Mouse (Mus musculus) intestine, embryonic 14.5 days (tissue): ENCODE measurements around the gene Dhx16. TPM values are rescaled to one million over a fixed set of nuclear protein-coding genes. Genes with fewer than 3 reads are reported as not detected.

Source experiments
- ATAC-seq: fragments of 200-750 bp; cut with Nextera tagmentation; replicated peaks from 2 replicates; pipeline ENCODE4 v1.8.0; 2017; ENCODE audit warnings: low read depth, moderate number of reproducible peaks, moderate TSS enrichment, moderate library complexity; ENCODE audit not compliant: low FRiP score, low TSS enrichment
- DNase-seq: peaks from one replicate; pipeline ENCODE4 v3.0.0-alpha.2; 2018; ENCODE audit warnings: low spot score
- H3K27ac ChIP-seq: fragments of 300-500 bp; sonication (generic); 2 replicates; pipeline ENCODE4 v1.5.1; 2014; ENCODE audit warnings: low read depth, mild to moderate bottlenecking, control low read depth
- H3K27me3 ChIP-seq: fragments of 300-500 bp; sonication (generic); replicated peaks from 2 replicates; pipeline ENCODE4 v1.6.1; 2014; ENCODE audit warnings: low read length, control low read depth; ENCODE audit not compliant: control insufficient read depth, insufficient read depth
- H3K36me3 ChIP-seq: fragments of 300-500 bp; sonication (generic); 2 replicates; pipeline ENCODE4 v1.6.1; 2014; ENCODE audit warnings: low read length, control low read depth; ENCODE audit not compliant: control insufficient read depth, insufficient read depth
- H3K4me1 ChIP-seq: fragments of 300-500 bp; sonication (generic); replicated peaks from 2 replicates; pipeline ENCODE4 v1.6.1; 2014; ENCODE audit warnings: low read length, control low read depth, mixed read lengths; ENCODE audit not compliant: control insufficient read depth, insufficient read depth
- H3K4me2 ChIP-seq: fragments of 300-500 bp; sonication (generic); 2 replicates; pipeline ENCODE4 v1.6.1; 2014; ENCODE audit warnings: low read length
- H3K4me3 ChIP-seq: fragments of 300-500 bp; sonication (generic); 2 replicates; pipeline ENCODE4 v1.5.1; 2014; ENCODE audit warnings: low read depth, low read length, control low read depth, mixed read lengths
- H3K9ac ChIP-seq: fragments of 300-500 bp; sonication (generic); 2 replicates; pipeline ENCODE4 v1.6.1; 2014; ENCODE audit warnings: mild to moderate bottlenecking, low read length
- H3K9me3 ChIP-seq: fragments of 300-500 bp; sonication (generic); 2 replicates; pipeline ENCODE4 v1.6.1; 2016; ENCODE audit warnings: low read length, control low read depth; ENCODE audit not compliant: control insufficient read depth
- WGBS: fragments of 180-500 bp; shearing (Covaris S2); extraction: QIAGEN DNeasy Blood & Tissue Kit; methylation state at CpG from one replicate; pipeline ENCODE4 v1.1.7; 2014; 5-methylcytosine and 5-hydroxymethylcytosine counted together
- polyA plus RNA-seq: library from polyadenylated mRNA; unstranded; fragments of >200 nt; fragmentation: Nextera tagmentation; extraction: Ambion mirVana; gene quantifications from 2 replicates; pipeline ENCODE4 v1.2.1, GENCODE M21; 2014

Dhx16 gene
- polyA plus RNA-seq, 1 experiment from 2014 or later = 46.1 TPM

GRCm38 (mm10) chr17:35897644-35898573 is 18.3 kb downstream of the Dhx16 start:
- peak; percentile 62 for ATAC-seq
- Histone ChIP-seq H3K27ac (no peak overlapping the region), H3K9me3 (no peaks in the 10 kb centered on the region), H3K4me3 (peak overlapping the region; percentile 84; the same call in 1 of the 2 replicates), H3K4me2 (peak overlapping the region; percentile 99), H3K27me3 (no peaks in the 10 kb centered on the region), H3K4me1 (peaks cover 14% of the 10 kb centered on the region), H3K36me3 (peaks cover 54% of the 10 kb centered on the region), H3K9ac (peak overlapping the region; percentile 22; the same call in 1 of the 2 replicates)
- peak; percentile 63 for DNase-seq
- 41% methylated on average over 23 of the region's 23 CpGs for WGBS

- H3K4me2 ChIP-seq = no peak overlapping the region
- peaks cover 63% of the 10 kb centered on the region for H3K36me3 ChIP-seq
- peaks cover 13% of the 10 kb centered on the region for H3K4me1 ChIP-seq
- no peaks in the 10 kb centered on the region for H3K9me3 ChIP-seq
- 82% methylated on average over 3 of the region's 3 CpGs for WGBS
- H3K4me3 ChIP-seq = no peak overlapping the region
- no peak overlapping the region for H3K9ac ChIP-seq
- no peaks in the 10 kb centered on the region for H3K27me3 ChIP-seq
- DNase-seq (no peak), ATAC-seq (no peak)
- H3K27ac ChIP-seq = no peak overlapping the region
These were observed 21.0 kb downstream of the Dhx16 start for GRCm38 (mm10) chr17:35900636-35901035.

- no peak overlapping the region for H3K4me3 ChIP-seq
- WGBS = 93% methylated on average over 9 of the region's 9 CpGs
- no peak overlapping the region for H3K4me2 ChIP-seq
- H3K36me3 ChIP-seq = peaks cover 84% of the 10 kb centered on the region
- ATAC-seq = no peak
- no peak overlapping the region for H3K9ac ChIP-seq
- no peak overlapping the region for H3K27ac ChIP-seq
- DNase-seq = no peak
- H3K4me1 ChIP-seq = peaks cover under 1% of the 10 kb centered on the region; the same call in 1 of the 2 replicates
- no peaks in the 10 kb centered on the region for H3K27me3 ChIP-seq
- no peaks in the 10 kb centered on the region for H3K9me3 ChIP-seq
These were observed 23.8 kb downstream of the Dhx16 start for GRCm38 (mm10) chr17:35903343-35903991.

GRCm38 (mm10) chr17:35903992-35904355 is 24.4 kb downstream of the Dhx16 start:
- H3K27me3 ChIP-seq = no peaks in the 10 kb centered on the region
- DNase-seq (no peak), ATAC-seq (no peak)
- H3K36me3 ChIP-seq = peaks cover 81% of the 10 kb centered on the region
- WGBS = 81% methylated on average over 4 of the region's 4 CpGs
- H3K4me3 ChIP-seq = no peak overlapping the region
- H3K27ac ChIP-seq = no peak overlapping the region
- H3K4me2 ChIP-seq = no peak overlapping the region
- no peak overlapping the region for H3K9ac ChIP-seq
- peaks cover 6% of the 10 kb centered on the region for H3K4me1 ChIP-seq
- H3K9me3 ChIP-seq = no peaks in the 10 kb centered on the region

GRCm38 (mm10) chr17:35905587-35905986 is 26.0 kb downstream of the Dhx16 start:
- Histone ChIP-seq H3K9me3 (no peaks in the 10 kb centered on the region), H3K4me3 (no peak overlapping the region), H3K36me3 (peaks cover 66% of the 10 kb centered on the region), H3K4me2 (no peak overlapping the region), H3K4me1 (peaks cover 10% of the 10 kb centered on the region), H3K27me3 (no peaks in the 10 kb centered on the region), H3K9ac (no peak overlapping the region), H3K27ac (no peak overlapping the region)
- ATAC-seq (no peak), DNase-seq (no peak)
- WGBS = 91% methylated on average over 1 of the region's 1 CpGs

GRCm38 (mm10) chr17:35907609-35908008 is 28.0 kb downstream of the Dhx16 start:
- Histone ChIP-seq H3K9me3 (no peaks in the 10 kb centered on the region), H3K27me3 (no peaks in the 10 kb centered on the region), H3K9ac (no peak overlapping the region), H3K36me3 (peaks cover 74% of the 10 kb centered on the region), H3K4me1 (peaks cover 10% of the 10 kb centered on the region), H3K4me2 (no peak overlapping the region), H3K27ac (no peak overlapping the region), H3K4me3 (no peak overlapping the region)
- ATAC-seq (no peak), DNase-seq (no peak)
- WGBS = 78% methylated on average over 2 of the region's 2 CpGs

GRCm38 (mm10) chr17:35909186-35909918 is 29.7 kb downstream of the Dhx16 start:
- H3K4me1 ChIP-seq = peaks cover 10% of the 10 kb centered on the region
- H3K27ac ChIP-seq = peak overlapping the region; percentile 73; the same call in 1 of the 2 replicates
- peak overlapping the region; percentile 97 for H3K4me2 ChIP-seq
- peaks cover 74% of the 10 kb centered on the region for H3K36me3 ChIP-seq
- no peaks in the 10 kb centered on the region for H3K27me3 ChIP-seq
- peak; percentile 33 for ATAC-seq
- H3K4me3 ChIP-seq = peak overlapping the region; percentile 53
- DNase-seq = no peak
- no peaks in the 10 kb centered on the region for H3K9me3 ChIP-seq
- peak overlapping the region; percentile 59 for H3K9ac ChIP-seq
- 13% methylated on average over 20 of the region's 20 CpGs for WGBS

GRCm38 (mm10) chr17:35909919-35910369 is 30.3 kb downstream of the Dhx16 start, which contains the start of gene Atat1:
Gene Atat1 (minus strand): TSS chr17:35910075.
- Histone ChIP-seq H3K4me2 (peak within 1 kb of the TSS; percentile 97), H3K27me3 (no peaks in the 10 kb centered on the region), H3K27ac (peak within 1 kb of the TSS; percentile 73), H3K4me3 (peak within 1 kb of the TSS; percentile 53), H3K9me3 (no peaks in the 10 kb centered on the region), H3K36me3 (peaks cover 70% of the 10 kb centered on the region), H3K4me1 (peaks cover 10% of the 10 kb centered on the region), H3K9ac (peak within 1 kb of the TSS; percentile 59)
- ATAC-seq = peak; percentile 88
- WGBS = 4% methylated on average over 25 of the region's 25 CpGs
- DNase-seq = peak; percentile 98
